Mouse (Mus musculus) brain, embryonic 18.5 days (tissue): ENCODE measurements around the gene Tmem132c.

Experiments used
- DNase-seq: peaks from one replicate; pipeline ENCODE4 v3.0.0-alpha.2; 2012; ENCODE audit warnings: low read depth, low spot score

Gene Tmem132c

GRCm38 (mm10) chr5:127596862-127597261 lies 355.3 kb downstream of the Tmem132c start:
- DNase-seq, result no peak

- DNase-seq, result no peak
These were observed 361.4 kb downstream of the Tmem132c start for GRCm38 (mm10) chr5:127602996-127603395.

GRCm38 (mm10) chr5:127607507-127607906 lies 365.9 kb downstream of the Tmem132c start:
- DNase-seq, result no peak

GRCm38 (mm10) chr5:127609191-127609714 lies 367.6 kb downstream of the Tmem132c start:
- no peak for DNase-seq

GRCm38 (mm10) chr5:127610787-127611509 lies 369.3 kb downstream of the Tmem132c start:
- DNase-seq, result no peak

- no peak for DNase-seq
These were observed 370.3 kb downstream of the Tmem132c start for GRCm38 (mm10) chr5:127611881-127612280.

GRCm38 (mm10) chr5:127612397-127612796 lies 370.8 kb downstream of the Tmem132c start:
- DNase-seq, result no peak
